In genomic region chr11:116318719-116319659, GRCm38 (mm10) we compare ENCODE assay signal across 8 mouse cellular contexts. TPM values are rescaled to one million over a fixed set of nuclear protein-coding genes. Genes with fewer than 3 reads are reported as not detected.
DNase-seq lines count a peak whose midpoint lies in the region; ATAC-seq and TF ChIP-seq lines count a peak whose summit lies in the region.

No protein-coding gene starts in this region.

- no peaks in the 10 kb centered on the region for H3K36me3 ChIP-seq in forebrain, embryonic 10.5 days (replicated peaks)
- no peaks in the 10 kb centered on the region for H3K36me3 ChIP-seq in heart, postnatal 0 days (replicated peaks; ENCODE audit: control insufficient read depth, insufficient read depth, low read length)
- H3K36me3 ChIP-seq in liver, embryonic 15.5 days (replicated peaks), result no peaks in the 10 kb centered on the region
- no peaks in the 10 kb centered on the region for H3K36me3 ChIP-seq in neural tube, embryonic 11.5 days (ENCODE audit: control insufficient read depth, insufficient read depth, low read length)
- no peaks in the 10 kb centered on the region for H3K36me3 ChIP-seq in stomach, embryonic 16.5 days (ENCODE audit: control insufficient read depth, insufficient read depth, low read length)

- H3K4me3 ChIP-seq in forebrain, embryonic 10.5 days, result peak overlapping the region; percentile 57
- peak overlapping the region; percentile 44 for H3K4me3 ChIP-seq in heart, postnatal 0 days (ENCODE audit: low read depth, low read length)
- H3K4me3 ChIP-seq in liver, embryonic 15.5 days (replicated peaks), result peak overlapping the region; percentile 47
- H3K4me3 ChIP-seq in neural tube, embryonic 11.5 days (ENCODE audit: low read depth, low read length), result peak overlapping the region; percentile 37
- H3K4me3 ChIP-seq in stomach, embryonic 16.5 days (replicated peaks; ENCODE audit: low read length), result peak overlapping the region; percentile 51

- peak overlapping the region; percentile 80 for H3K4me2 ChIP-seq in heart, postnatal 0 days (ENCODE audit: low read depth, low read length)
- peak overlapping the region; percentile 85 for H3K4me2 ChIP-seq in liver, embryonic 15.5 days
- H3K4me2 ChIP-seq in neural tube, embryonic 11.5 days (ENCODE audit: low read depth), result peak overlapping the region; percentile 97
- H3K4me2 ChIP-seq in stomach, embryonic 16.5 days (ENCODE audit: low read depth, low read length), result peak overlapping the region; percentile 99

- peak; percentile 95 for TF ChIP-seq CTCF in heart, postnatal 0 days (IDR thresholded peaks at IDR 0.05; ENCODE audit: low read depth)

- H3K9ac ChIP-seq in heart, postnatal 0 days (replicated peaks; ENCODE audit: low read depth, low read length), result no peak overlapping the region
- H3K9ac ChIP-seq in liver, embryonic 15.5 days, result peak overlapping the region; percentile 33
- peak overlapping the region; percentile 81 for H3K9ac ChIP-seq in neural tube, embryonic 11.5 days (ENCODE audit: low read length)
- peak overlapping the region; percentile 80 for H3K9ac ChIP-seq in stomach, embryonic 16.5 days (ENCODE audit: low read length)

- WGBS in forebrain, embryonic 10.5 days, result 2% methylated on average over 41 of the region's 41 CpGs
- WGBS in heart, postnatal 0 days, result 1% methylated on average over 37 of the region's 41 CpGs
- 1% methylated on average over 41 of the region's 41 CpGs for WGBS in liver, embryonic 15.5 days (ENCODE audit: insufficient replicate concordance)
- 3% methylated on average over 39 of the region's 41 CpGs for WGBS in neural tube, embryonic 11.5 days
- 3% methylated on average over 41 of the region's 41 CpGs for WGBS in stomach, embryonic 16.5 days

- H3K9me3 ChIP-seq in forebrain, embryonic 10.5 days, result no peaks in the 10 kb centered on the region
- H3K9me3 ChIP-seq in heart, postnatal 0 days (replicated peaks; ENCODE audit: control insufficient read depth, low read length), result no peaks in the 10 kb centered on the region
- H3K9me3 ChIP-seq in liver, embryonic 15.5 days (replicated peaks), result no peaks in the 10 kb centered on the region
- no peaks in the 10 kb centered on the region for H3K9me3 ChIP-seq in neural tube, embryonic 11.5 days (ENCODE audit: control insufficient read depth, low read length)
- no peaks in the 10 kb centered on the region for H3K9me3 ChIP-seq in stomach, embryonic 16.5 days (replicated peaks; ENCODE audit: control insufficient read depth, low read length)

- no peak for TF ChIP-seq EP300 in heart, postnatal 0 days (IDR thresholded peaks at IDR 0.05; ENCODE audit: low read depth)

- H3K4me1 ChIP-seq in forebrain, embryonic 10.5 days, result peaks cover 22% of the 10 kb centered on the region
- 0 out of 2 replicates have a peak, but pooled peaks cover 3% of the 10 kb centered on the region for H3K4me1 ChIP-seq in heart, postnatal 0 days (ENCODE audit: control insufficient read depth, insufficient read depth)
- H3K4me1 ChIP-seq in liver, embryonic 15.5 days (replicated peaks), result peaks cover 13% of the 10 kb centered on the region
- H3K4me1 ChIP-seq in neural tube, embryonic 11.5 days (ENCODE audit: control insufficient read depth, insufficient read depth, low read length), result no peaks in the 10 kb centered on the region
- H3K4me1 ChIP-seq in stomach, embryonic 16.5 days (ENCODE audit: control insufficient read depth, insufficient read depth, low read length), result peaks cover 5% of the 10 kb centered on the region; the same call in 1 of the 2 replicates

- peak; percentile 80 for ATAC-seq in heart, postnatal 0 days (ENCODE audit: insufficient read depth, low read depth)
- peak; percentile 68 for ATAC-seq in liver, embryonic 15.5 days (ENCODE audit: insufficient read depth)
- ATAC-seq in neural tube, embryonic 11.5 days (ENCODE audit: insufficient read depth, low FRiP score, low TSS enrichment), result peak; percentile 68
- ATAC-seq in stomach, embryonic 16.5 days (ENCODE audit: insufficient read depth, low FRiP score), result peak; percentile 77; the same call in 1 of the 2 replicates

- peaks cover 22% of the 10 kb centered on the region for H3K27me3 ChIP-seq in forebrain, embryonic 10.5 days (ENCODE audit: poor library complexity, severe bottlenecking)
- peaks cover 10% of the 10 kb centered on the region; the same call in 1 of the 2 replicates for H3K27me3 ChIP-seq in heart, postnatal 0 days (ENCODE audit: control insufficient read depth, insufficient read depth, low read length)
- H3K27me3 ChIP-seq in liver, embryonic 15.5 days, result 0 out of 2 replicates have a peak, but pooled peaks cover 7% of the 10 kb centered on the region
- H3K27me3 ChIP-seq in neural tube, embryonic 11.5 days (ENCODE audit: control insufficient read depth, insufficient read depth, low read length), result no peaks in the 10 kb centered on the region
- H3K27me3 ChIP-seq in stomach, embryonic 16.5 days (ENCODE audit: control insufficient read depth, insufficient read depth, low read length), result no peaks in the 10 kb centered on the region

- H3K27ac ChIP-seq in forebrain, embryonic 10.5 days, result peak overlapping the region; percentile 86
- no peak overlapping the region for H3K27ac ChIP-seq in heart, postnatal 0 days (ENCODE audit: low read depth)
- H3K27ac ChIP-seq in liver, embryonic 15.5 days (replicated peaks), result no peak overlapping the region
- no peak overlapping the region for H3K27ac ChIP-seq in neural tube, embryonic 11.5 days (ENCODE audit: low read depth, low read length)
- no peak overlapping the region for H3K27ac ChIP-seq in stomach, embryonic 16.5 days (ENCODE audit: low read length)

- peak; percentile 85 to 86 for DNase-seq in CD8-positive naive resting alpha-beta T cell, adult 2 months (ENCODE audit: low read depth in 2 of 2, low spot score in 2 of 2)
- peak; percentile 58 for DNase-seq in c-Kit-positive CD71-negative TER-119-negative erythroid progenitor cells, embryonic 14.5 days (ENCODE audit: low read depth)
- DNase-seq in forebrain, embryonic 10.5 days (ENCODE audit: extremely low spot score, low spot score), result peak; percentile 86
- DNase-seq in heart, postnatal 0 days (ENCODE audit: low spot score), result peak; percentile 72
- peak; percentile 87 to 89 for DNase-seq in kidney, postnatal 25 days
- DNase-seq in neural tube, embryonic 11.5 days (ENCODE audit: low spot score), result peak; percentile 88

RNA-seq across cellular contexts. Expression of gene Exoc7, which starts 12.0 kb away (rescaled TPM):
- 56.5 and 60.5 TPM in 2 replicates for polyA plus RNA-seq in forebrain, embryonic 10.5 days (2016; fragmentation: Nextera tagmentation; extraction: Ambion mirVana)
- 37.6 and 94.7 TPM in 2 replicates for total RNA-seq in heart, postnatal 0 days (2014; rRNA removed; ENCODE audit: low replicate concordance)
- polyA plus RNA-seq in heart, postnatal 0 days (2015; fragmentation: Nextera tagmentation; extraction: Ambion mirVana), result 43.9 and 48.7 TPM in 2 replicates
- 19.1 and 20.1 TPM in 2 replicates for polyA plus RNA-seq in liver, embryonic 15.5 days (2015; fragmentation: Nextera tagmentation; extraction: Ambion mirVana)
- 74.3 and 75.5 TPM in 2 replicates for polyA plus RNA-seq in neural tube, embryonic 11.5 days (2014; fragmentation: Nextera tagmentation; extraction: Ambion mirVana)
- 56.8 and 58.4 TPM in 2 replicates for polyA plus RNA-seq in stomach, embryonic 16.5 days (2015; fragmentation: Nextera tagmentation; extraction: Ambion mirVana)

RNA-seq across cellular contexts. Expression of gene Foxj1, which starts 16.2 kb away (rescaled TPM):
- polyA plus RNA-seq in forebrain, embryonic 10.5 days (2016; fragmentation: Nextera tagmentation; extraction: Ambion mirVana), result 3.3 and 4.4 TPM in 2 replicates
- total RNA-seq in heart, postnatal 0 days (2014; rRNA removed; ENCODE audit: low replicate concordance), result 2.7 TPM in 1 of 2 replicates, not detected in the other
- polyA plus RNA-seq in heart, postnatal 0 days (2015; fragmentation: Nextera tagmentation; extraction: Ambion mirVana), result 0.04 and 1.0 TPM in 2 replicates
- polyA plus RNA-seq in liver, embryonic 15.5 days (2015; fragmentation: Nextera tagmentation; extraction: Ambion mirVana), result 0.78 and 1.1 TPM in 2 replicates
- 2.5 and 3.1 TPM in 2 replicates for polyA plus RNA-seq in neural tube, embryonic 11.5 days (2014; fragmentation: Nextera tagmentation; extraction: Ambion mirVana)
- polyA plus RNA-seq in stomach, embryonic 16.5 days (2015; fragmentation: Nextera tagmentation; extraction: Ambion mirVana), result 0.39 and 0.41 TPM in 2 replicates

RNA-seq across cellular contexts. Expression of gene Galr2, which starts 38.2 kb away (rescaled TPM):
- polyA plus RNA-seq in forebrain, embryonic 10.5 days (2016; fragmentation: Nextera tagmentation; extraction: Ambion mirVana), result 0.07 TPM in 2 replicates
- not detected in 2 replicates for total RNA-seq in heart, postnatal 0 days (2014; rRNA removed; ENCODE audit: low replicate concordance)
- 0.05 TPM in 2 replicates for polyA plus RNA-seq in heart, postnatal 0 days (2015; fragmentation: Nextera tagmentation; extraction: Ambion mirVana)
- polyA plus RNA-seq in liver, embryonic 15.5 days (2015; fragmentation: Nextera tagmentation; extraction: Ambion mirVana), result not detected in 2 replicates
- 0.49 and 0.70 TPM in 2 replicates for polyA plus RNA-seq in neural tube, embryonic 11.5 days (2014; fragmentation: Nextera tagmentation; extraction: Ambion mirVana)
- 0.26 and 0.45 TPM in 2 replicates for polyA plus RNA-seq in stomach, embryonic 16.5 days (2015; fragmentation: Nextera tagmentation; extraction: Ambion mirVana)

RNA-seq across cellular contexts. Expression of gene Srp68, which starts 45.0 kb away (rescaled TPM):
- polyA plus RNA-seq in forebrain, embryonic 10.5 days (2016; fragmentation: Nextera tagmentation; extraction: Ambion mirVana), result 99.3 and 105 TPM in 2 replicates
- 28.1 and 33.6 TPM in 2 replicates for total RNA-seq in heart, postnatal 0 days (2014; rRNA removed; ENCODE audit: low replicate concordance)
- polyA plus RNA-seq in heart, postnatal 0 days (2015; fragmentation: Nextera tagmentation; extraction: Ambion mirVana), result 47.8 and 48.2 TPM in 2 replicates
- polyA plus RNA-seq in liver, embryonic 15.5 days (2015; fragmentation: Nextera tagmentation; extraction: Ambion mirVana), result 37.2 and 40.2 TPM in 2 replicates
- polyA plus RNA-seq in neural tube, embryonic 11.5 days (2014; fragmentation: Nextera tagmentation; extraction: Ambion mirVana), result 83.5 and 87.4 TPM in 2 replicates
- polyA plus RNA-seq in stomach, embryonic 16.5 days (2015; fragmentation: Nextera tagmentation; extraction: Ambion mirVana), result 85.5 and 89.4 TPM in 2 replicates
